Mouse (Mus musculus) spleen, embryonic (tissue): ENCODE results near the gene Prc1.

Source experiments
- CTCF ChIA-PET: fragments of 350-600 bp; sonication (Branson Sonifier 250); formaldehyde crosslinking; loops from one replicate; lab custom pipeline; 2022; lab: Charles Lee

Gene Prc1

DNA sequence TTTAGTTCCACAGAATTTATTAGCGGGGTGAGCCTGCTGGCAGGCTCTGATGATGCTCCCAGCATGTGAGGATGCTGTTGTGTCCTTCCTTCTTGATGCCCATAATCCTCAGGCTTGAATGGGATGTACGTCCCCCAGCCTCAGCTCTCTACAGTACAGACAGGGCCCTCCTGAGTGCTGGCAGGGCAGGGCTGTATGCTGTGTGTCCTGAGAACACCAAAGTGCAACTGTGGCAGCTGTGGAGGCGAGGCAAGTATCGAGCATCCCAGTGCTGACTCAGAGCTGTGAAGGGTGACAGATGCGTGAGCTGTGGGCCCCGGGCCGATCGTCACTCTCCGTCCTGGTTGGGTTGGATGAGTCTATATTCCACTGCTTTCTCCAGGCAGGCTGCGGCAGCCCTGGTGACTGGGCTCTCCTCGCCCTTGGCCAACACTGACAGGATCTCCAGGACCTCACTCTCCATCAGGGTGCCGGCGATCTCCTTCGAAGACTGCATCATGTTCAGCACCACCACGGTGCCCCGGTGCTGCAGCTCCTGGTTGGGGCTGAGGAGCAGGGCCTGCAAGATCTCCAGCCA is 31.1 kb downstream of the Prc1 start:
- CTCF ChIA-PET, result interaction anchor here (0.6 to 0.7 kb wide), 2 partner anchors 9 to 302 kb away, joined by 5 to 11 read pairs; no protein-coding TSS in a partner anchor

DNA sequence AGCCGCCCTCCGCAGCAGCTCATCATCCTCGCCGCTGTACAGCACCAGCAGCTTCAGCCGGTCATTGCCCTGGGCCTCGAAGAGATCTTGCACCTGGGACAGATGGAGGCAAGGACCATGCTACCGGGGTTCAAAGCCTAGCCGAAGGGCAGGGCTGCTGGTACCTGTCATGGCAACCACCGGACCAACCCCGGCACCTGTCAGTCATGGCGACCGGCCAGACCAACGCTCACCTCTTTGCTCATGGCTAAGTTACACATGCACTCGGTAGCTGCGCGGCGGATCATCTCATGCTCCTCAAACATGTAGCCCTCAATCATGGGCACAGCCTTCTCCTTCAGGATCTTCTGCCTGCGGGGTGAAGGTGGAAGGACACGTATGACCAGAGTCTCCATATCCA is 31.8 kb downstream of the Prc1 start:
- CTCF ChIA-PET, result no interaction called here

DNA sequence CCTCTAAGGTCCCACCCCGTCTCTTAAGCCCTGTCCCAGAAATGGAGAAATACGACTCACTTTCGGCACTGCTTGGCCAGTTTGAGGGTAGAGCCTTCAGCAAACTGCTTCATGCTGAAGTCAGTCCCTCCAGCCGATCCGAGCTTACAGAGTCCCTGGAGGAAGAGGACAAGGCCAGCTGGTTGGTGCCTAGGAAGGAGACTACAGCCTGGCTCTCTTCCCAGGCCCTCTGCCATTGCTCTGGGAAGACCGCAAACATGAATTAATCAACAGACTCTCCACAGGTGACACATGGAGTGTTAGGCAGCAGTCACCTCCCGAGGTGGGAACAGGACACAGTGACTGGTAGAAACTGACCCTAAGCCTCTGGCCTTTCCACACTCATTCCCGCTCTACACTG is 36.0 kb downstream of the Prc1 start:
- CTCF ChIA-PET, result no interaction called here

DNA sequence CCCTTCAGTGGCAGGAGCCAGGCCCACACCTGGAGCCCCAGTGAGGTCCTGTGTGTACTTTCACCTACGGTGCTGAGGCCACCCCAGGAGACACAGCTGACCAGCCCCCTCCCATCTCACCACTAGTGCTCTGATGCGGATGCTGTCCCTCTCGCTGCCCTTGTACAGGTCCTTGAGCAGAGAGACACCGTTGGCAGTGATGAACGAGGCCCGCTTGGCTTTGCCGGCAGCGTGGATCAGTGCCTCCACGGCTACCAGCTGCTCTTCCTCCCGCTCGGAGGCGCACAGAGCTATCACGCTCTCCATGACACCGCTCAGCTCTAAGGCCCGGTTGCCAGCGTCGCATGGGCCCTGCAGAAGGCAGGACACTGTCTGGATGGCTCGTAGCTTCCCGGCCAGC is 37.2 kb downstream of the Prc1 start:
- CTCF ChIA-PET, result no interaction called here

DNA sequence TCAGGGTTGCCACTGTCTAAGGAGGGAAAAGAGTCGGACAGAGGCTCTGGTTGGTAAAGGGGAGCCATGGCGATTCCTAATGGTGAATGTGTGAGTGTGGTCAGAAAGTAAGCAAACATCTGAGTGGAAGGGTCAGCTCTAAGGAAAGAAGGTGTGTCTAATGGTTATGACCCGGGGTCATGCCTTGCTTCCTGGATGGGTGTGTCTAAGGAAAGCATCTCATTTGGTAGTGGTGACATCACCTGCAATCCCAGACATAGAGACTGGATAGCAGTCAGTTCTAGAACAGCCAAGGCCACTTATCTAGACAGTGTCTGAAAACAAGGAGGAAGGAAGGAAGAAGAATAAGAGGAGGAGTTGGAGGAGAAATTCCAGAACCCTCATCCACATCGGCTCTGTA is 40.6 kb downstream of the Prc1 start:
- CTCF ChIA-PET, result no interaction called here

DNA sequence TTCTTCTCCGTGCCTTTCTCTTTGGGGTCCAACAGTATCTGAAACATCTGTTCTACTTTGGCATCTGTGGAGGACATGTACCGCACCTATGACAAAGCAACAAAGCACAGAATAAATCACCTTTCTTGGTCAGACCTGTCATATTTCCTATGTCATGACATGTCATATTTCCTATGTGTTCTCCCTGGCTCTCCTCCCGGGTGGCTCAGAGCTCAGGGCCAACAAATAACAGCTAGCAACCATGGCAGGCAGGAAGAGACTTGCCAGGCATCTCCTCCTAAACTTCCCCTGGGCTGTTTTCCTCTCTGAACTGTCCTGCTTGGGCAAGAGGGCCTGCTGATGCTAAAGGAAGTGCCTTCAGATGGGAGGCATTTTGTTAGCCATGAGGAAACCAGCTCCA is 42.7 kb downstream of the Prc1 start:
- CTCF ChIA-PET, result no interaction called here

DNA sequence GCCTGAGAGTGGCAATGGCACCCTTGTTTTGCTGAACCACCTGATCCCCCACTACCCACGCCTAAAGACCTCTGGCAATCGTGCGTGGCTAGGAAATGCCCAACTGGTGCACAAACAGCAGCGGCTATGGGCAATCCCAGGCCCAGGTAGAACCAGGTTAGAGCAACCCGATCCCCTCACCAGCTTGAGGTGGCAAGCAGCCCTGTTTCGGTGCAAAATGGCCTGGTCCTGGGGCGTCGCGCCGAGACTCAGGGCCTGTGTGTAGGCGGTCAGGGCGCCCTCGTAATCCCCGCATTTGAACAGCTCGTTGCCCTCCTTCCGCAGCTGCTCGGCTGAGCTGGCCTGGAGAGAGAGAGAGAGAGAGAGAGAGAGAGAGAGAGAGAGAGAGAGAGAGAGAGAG is 45.1 kb downstream of the Prc1 start:
- CTCF ChIA-PET, result interaction anchor here (0.6 to 0.8 kb wide), 4 partner anchors 47 to 199 kb away, joined by 3 to 10 read pairs (median 4); no protein-coding TSS in a partner anchor

DNA sequence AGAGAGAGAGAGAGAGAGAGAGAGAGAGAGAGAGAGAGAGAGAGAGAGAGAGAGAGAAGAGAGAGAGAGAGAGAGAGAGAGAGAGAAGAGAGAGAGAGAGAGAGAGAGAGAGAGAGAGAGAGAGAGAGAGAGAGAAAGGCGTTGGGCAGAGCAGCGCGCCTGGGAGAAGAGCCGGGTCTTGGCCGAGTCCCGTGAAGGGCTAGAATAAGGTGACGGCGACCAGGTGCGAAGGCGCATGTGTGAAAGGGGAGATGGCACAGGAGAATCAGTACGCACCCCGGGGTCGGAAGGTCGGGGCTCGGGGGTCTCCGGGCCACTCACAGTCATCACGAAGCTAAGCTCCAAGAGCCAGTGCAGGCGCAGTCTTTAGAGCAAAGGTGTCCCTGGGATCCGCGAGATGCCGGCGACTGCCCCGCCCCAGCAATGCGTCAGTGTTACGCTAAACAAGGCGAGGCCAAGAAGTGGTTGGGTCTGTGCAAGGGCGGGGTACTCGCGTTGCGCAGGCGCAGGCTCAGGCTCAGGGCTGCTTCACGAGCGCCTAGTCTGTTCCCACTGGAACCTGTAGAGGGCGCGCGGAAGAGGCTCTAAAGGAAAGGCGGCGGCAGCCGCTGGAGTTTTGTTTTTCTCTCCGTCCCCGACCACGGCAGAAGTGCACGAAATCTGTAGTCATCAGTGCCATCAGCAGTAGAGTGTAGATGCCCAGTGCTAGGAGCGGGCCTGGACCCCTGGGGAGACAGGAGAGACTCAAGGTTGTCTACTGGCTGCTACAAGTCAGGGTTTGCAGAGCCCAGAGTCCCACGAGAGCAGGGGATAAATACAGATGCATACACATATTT is 45.8 kb downstream of the Prc1 start:
- CTCF ChIA-PET, result interaction anchor here (0.6 to 3.1 kb wide), 6 partner anchors 15 to 93 kb away, joined by 3 to 10 read pairs (median 7); no protein-coding TSS in a partner anchor

DNA sequence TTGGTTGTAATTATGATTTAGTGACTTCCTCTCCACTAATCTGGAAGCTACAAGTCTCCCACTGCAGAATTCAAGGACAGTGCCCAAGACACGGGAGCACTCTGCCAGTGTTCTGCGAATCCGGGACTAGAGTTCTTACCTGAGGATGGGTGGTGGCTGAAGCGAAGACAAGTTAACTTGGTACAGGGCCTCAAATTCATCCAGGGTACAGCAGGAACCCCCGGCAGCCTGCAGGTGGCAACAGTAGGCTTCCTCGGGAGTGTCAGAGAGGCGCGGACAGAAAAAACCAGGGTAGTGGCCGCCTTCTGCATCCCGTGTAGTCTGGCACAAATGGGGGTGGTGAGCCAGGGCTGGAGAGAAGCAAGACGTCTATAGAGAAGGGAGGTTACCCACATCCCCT is 46.5 kb downstream of the Prc1 start, which contains the start of gene Unc45a:
Gene Unc45a (minus strand): TSS at position 213 of the 400 bp plus-strand sequence.
- CTCF ChIA-PET, result interaction anchor here (0.8 to 3.1 kb wide), 2 partner anchors 29 to 38 kb away, joined by 4 to 10 read pairs; no protein-coding TSS in a partner anchor

DNA sequence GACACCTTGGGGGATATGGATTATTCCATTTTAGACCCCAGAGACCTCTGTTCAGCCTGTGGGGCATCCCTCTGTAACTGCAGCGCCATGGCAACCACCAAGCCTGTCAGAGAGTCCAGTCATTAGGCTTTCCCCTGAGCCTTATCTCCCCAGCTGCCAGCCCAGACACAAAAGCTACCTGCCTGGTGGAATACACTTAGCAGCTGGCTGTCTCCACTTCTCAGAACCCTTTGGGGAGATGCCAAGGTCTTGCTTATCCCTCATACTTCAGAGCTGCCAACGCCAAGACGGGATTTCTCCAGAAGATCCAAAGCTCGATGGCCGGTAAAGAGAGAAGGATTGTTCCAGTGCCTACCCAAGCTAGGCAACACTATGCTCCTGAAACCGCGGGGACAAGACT is 47.5 kb downstream of the Prc1 start:
- CTCF ChIA-PET, result interaction anchor here (0.9 to 3.1 kb wide), 2 partner anchors 27 to 37 kb away, joined by 3 to 10 read pairs; no protein-coding TSS in a partner anchor

DNA sequence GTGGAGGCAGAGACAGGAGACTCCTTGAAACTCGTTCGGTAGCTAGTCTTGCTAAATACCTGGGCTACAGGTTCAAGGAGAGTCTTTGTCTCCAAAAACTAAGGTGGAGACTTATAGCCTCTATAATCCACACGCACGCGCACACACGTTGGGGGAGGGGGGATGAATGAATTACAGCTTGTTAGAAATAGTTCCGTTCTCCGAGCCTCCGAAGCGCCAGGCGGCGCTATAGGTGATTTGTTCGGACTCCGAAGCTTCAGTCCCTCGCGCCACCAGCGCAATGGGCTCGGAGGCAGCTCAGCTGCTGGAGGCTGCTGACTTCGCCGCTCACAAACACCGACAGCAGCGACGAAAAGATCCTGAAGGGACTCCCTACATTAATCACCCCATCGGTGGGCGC is 48.6 kb downstream of the Prc1 start, which contains the start of gene Hddc3:
Gene Hddc3 (plus strand): TSS at position 247 of the 400 bp plus-strand sequence.
- CTCF ChIA-PET, result interaction anchor here (0.6 to 3.1 kb wide), 4 partner anchors 13 to 269 kb away, joined by 3 to 10 read pairs (median 4); no protein-coding TSS in a partner anchor

DNA sequence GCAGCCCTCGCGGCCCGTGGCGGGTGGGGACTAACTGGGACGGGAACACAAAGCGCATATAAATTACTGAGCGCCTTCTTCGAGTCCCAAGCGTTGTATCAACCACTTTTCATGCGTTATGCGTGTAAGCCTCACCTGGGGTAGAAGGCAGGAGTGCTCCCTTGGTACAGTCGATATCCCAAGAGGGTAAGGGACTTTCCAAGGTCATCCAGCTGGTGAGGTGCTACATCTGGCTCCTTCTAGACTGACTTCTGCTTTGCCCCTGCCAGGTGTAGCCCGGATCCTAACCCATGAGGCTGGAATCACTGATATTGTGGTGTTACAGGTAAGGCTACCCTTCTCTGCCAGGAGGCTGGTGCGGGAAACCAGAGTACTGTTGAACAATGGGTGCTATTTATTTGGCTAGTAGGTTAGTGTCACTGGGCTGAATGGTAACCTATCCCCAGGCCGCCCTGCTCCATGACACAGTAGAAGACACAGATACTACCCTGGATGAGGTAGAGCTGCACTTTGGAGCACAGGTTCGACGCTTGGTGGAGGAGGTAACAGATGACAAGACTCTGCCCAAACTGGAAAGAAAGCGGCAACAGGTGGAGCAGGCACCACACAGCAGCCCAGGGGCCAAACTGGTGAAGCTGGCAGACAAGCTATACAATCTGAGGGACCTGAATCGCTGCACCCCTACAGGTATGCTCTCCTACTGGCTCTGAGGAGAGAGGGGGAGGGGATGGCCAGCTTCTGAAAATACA is 49.2 kb downstream of the Prc1 start:
- CTCF ChIA-PET, result interaction anchor here (0.6 to 3.1 kb wide), 4 partner anchors 14 to 269 kb away, joined by 3 to 10 read pairs (median 4); no protein-coding TSS in a partner anchor

DNA sequence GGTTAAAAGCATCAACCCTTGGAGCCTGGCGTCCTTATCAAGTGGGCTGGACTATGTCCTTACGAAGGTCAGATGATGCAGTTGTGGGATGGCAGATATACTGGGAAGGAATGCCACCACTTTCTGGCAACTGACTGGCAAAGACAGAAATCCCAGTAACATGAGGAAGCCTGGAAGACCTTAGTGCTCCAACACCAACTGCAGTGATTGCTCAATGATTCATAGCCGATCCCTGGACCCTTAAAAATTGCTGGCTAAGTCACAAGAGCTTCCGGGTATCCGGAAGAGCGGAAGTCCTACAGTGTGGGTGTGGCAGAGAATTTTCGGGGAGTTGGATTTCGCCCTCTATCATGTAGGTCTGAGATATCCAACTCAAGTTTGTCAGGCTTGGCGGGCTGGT is 51.9 kb downstream of the Prc1 start:
- CTCF ChIA-PET, result no interaction called here

DNA sequence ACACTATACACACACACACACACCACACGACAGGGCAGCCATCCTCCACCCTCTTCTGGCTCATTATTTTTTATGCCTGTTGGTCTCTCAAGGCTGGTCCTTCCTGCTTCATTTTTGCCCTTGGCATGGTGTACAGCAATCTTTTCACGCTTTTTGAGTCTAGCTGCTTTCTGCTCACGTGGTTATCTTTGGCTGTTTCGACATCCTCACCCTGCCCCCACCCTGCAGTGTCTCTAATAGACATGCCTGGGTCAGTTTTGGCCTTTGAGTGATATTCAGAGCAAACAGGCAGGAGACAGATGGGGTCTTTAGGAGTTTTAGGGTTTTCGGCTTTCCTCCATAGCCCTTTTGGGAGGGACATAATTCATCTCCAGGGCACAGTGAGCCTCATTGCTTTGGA is 52.6 kb downstream of the Prc1 start:
- CTCF ChIA-PET, result no interaction called here

DNA sequence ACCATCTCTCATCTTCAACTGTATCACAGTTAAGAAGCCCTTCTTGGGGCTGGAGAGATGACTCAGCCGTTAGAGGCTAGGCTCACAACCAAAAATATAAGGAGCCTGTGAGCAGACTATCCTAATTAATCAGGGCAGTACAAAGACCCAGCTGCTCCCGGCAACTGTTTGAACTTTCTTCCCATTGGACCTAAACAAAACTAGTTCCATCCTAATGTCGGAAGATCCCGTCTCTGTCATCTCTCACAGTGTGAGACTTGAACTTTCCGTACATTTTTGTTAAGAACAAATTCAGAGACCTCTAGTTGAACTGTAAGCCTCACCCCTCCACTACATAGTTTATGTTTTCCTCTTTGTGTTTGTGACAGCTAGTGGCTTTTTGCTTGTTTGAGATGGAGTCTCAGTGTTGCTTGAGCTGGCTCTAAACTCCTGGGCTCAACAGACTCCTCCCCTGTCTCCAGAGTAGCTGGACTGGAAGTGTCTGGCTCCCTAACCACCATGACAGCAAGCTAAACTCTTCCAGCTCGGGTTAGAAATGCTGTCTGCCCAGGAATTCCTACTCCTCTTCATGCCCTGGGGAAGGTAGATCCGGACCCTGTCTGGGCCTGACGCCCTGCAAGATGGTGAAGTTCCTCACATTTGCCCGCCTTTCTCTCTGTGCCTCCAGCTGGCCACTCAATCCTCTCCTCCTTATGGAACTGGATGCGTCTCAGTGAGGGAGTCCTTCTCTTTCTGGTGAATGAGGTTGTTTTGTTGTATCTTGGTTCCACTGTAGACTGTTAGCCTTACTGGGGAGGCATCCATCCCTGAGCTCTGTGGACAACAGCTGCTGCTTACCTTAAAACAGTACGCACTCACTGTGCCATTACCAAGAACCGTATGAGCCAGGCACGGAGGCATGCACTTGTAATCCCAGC is 53.7 kb downstream of the Prc1 start:
- CTCF ChIA-PET, result no interaction called here

DNA sequence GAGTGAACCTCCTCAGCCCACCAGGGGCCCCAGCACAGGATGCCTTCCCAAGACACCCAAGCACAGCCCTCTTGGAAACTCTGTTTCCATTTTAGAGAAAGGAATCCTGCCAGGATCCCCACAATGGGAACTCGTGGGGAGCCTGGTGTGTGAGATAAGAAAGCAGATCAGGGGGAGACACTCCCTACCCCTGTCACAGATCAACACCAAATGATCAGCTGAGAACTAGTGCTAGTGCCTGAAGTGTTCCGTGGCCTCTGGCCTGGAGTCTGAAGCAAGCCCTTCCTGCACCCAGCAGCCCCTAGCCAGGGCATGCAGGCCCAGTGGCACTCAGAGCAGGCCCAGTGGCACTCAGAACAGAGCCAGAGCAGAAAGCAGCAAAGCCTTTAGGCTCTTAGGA is 56.6 kb downstream of the Prc1 start:
- CTCF ChIA-PET, result no interaction called here

DNA sequence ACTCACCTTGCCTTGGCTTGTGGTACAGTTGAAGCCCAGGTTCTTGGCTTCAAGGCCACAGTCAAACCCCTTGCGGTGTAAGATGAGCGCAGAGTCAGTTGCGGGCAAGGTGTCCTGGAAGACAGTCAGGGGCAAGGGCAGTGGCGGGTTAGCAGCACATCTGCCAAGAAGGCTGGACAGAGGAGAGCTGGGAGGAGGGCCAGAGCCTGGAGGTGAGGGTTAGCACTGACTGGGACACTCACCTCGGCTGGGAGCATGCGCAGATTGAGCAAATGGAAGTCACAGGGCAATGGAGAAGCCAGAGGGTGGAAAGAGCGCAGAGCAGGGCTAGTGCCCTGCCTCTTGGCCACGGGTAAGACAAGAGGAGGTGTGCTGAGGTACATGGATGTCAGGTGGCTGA is 58.7 kb downstream of the Prc1 start:
- CTCF ChIA-PET, result no interaction called here

DNA sequence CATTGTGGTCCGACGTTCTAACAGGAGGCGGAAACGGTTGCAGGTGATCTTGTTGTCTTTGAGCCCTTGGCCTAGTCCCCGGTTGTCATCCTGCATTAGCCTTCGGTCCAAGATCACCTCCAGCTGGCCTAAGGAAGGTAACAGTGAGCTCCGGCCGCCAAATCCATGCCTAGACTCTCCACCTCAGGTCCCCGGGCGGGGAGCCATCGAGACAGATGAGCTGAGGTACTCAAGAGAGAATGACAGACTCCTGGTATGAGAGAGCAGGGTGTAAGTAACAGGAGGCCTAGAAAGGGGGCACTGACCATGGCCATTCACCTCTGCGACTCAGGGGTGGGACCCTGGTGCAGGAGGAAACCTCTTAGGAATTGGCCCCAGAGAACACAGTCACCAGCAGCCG is 62.1 kb downstream of the Prc1 start:
- CTCF ChIA-PET, result no interaction called here

DNA sequence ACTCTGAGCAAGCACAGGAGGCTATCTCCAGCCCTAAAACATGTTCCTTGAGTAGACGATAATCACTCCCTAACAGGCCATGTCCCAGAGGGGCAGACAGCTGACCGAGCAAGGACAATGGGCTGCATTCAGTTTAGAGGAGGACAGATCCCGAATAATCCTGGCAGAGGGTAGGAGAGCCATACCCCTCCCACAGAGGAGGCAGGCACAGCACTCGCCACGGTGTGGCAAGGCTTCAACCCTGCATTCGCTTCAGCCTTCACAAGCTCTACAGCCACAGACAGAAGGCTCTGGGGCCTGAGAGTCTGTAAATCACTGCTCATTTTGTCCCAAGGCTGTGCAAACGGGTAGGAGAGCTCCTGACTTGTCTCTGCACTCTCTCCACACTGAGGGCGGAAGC is 62.9 kb downstream of the Prc1 start:
- CTCF ChIA-PET, result no interaction called here

DNA sequence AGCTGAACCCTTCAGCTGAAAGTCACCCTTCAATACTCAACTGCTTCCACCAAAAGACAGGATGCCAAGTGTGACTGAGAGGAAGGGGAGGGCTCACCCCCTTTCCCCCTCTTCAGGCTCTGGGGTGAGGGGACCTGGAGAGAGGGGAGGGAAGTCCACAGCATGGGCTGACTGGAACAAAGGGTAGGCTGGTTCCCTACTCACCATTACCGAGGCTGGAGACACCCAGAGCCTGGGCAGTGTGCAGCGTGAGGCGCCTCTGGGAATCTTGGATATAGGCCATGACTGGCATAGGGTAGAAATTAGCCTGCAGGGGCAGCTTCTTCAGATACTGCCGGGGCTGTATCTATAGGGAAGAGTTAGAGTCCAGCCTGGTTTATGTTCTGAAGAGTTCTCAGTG is 63.8 kb downstream of the Prc1 start:
- CTCF ChIA-PET, result no interaction called here

DNA sequence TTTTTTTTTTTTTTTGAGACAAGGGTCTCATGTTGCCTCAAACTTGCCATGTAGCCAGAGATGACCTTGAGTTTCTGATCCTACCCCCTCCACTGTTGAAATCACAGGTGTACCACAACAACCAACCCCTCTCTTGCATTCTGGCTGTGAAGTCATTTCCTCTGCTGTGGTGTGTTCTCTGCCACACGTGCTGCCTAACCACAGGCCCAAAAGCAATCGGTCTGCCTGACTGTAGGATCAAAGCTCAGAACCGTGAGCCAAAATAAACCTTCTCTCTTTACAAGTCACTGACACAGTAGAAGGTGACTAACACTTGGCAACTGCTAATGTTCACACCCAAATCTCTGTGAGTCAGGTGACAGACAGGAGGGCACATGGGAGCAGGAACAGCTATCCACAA is 66.2 kb downstream of the Prc1 start:
- CTCF ChIA-PET, result no interaction called here
